Mouse (Mus musculus) forebrain, postnatal 0 days (tissue): ENCODE results near the gene Tenm3. TPM values are rescaled to one million over a fixed set of nuclear protein-coding genes. Genes with fewer than 3 reads are reported as not detected.

Experiments used
- ATAC-seq: fragments of 200-750 bp; cut with Nextera tagmentation; 2 replicates; pipeline ENCODE4 v1.8.0; 2017; ENCODE audit warnings: mild to moderate bottlenecking, moderate library complexity
- DNase-seq: peaks from one replicate; pipeline ENCODE4 v3.0.0-alpha.2; 2015
- H3K27ac ChIP-seq: fragments of 300-500 bp; sonication (generic); 2 replicates; pipeline ENCODE4 v1.5.1; 2014; ENCODE audit warnings: low read depth, mild to moderate bottlenecking, antibody characterized with exemption, low read length, moderate library complexity, mixed read lengths
- H3K27me3 ChIP-seq: fragments of 300-500 bp; sonication (generic); 2 replicates; pipeline ENCODE4 v1.6.1; 2014; ENCODE audit warnings: mild to moderate bottlenecking, low read length, mixed read lengths; ENCODE audit not compliant: insufficient read depth
- H3K36me3 ChIP-seq: fragments of 300-500 bp; sonication (generic); 2 replicates; pipeline ENCODE4 v1.6.1; 2014; ENCODE audit warnings: mild to moderate bottlenecking, moderate library complexity; ENCODE audit not compliant: insufficient read depth
- H3K4me1 ChIP-seq: fragments of 300-500 bp; sonication (generic); 2 replicates; pipeline ENCODE4 v1.6.1; 2014; ENCODE audit warnings: antibody characterized with exemption; ENCODE audit not compliant: insufficient read depth
- H3K4me2 ChIP-seq: fragments of 300-500 bp; sonication (generic); 2 replicates; pipeline ENCODE4 v1.6.1; 2014; ENCODE audit warnings: low read depth, mild to moderate bottlenecking, moderate library complexity
- H3K4me3 ChIP-seq: fragments of 300-500 bp; sonication (generic); 2 replicates; pipeline ENCODE4 v1.5.1; 2014; ENCODE audit warnings: low read depth, low read length, mixed read lengths
- H3K9ac ChIP-seq: fragments of 300-500 bp; sonication (generic); 2 replicates; pipeline ENCODE4 v1.6.1; 2014; ENCODE audit warnings: mild to moderate bottlenecking
- H3K9me3 ChIP-seq: fragments of 300-500 bp; sonication (generic); 2 replicates; pipeline ENCODE4 v1.6.1; 2016; ENCODE audit warnings: low read length
- CTCF ChIP-seq: sonication (generic); IDR thresholded peaks from 2 replicates; pipeline ENCODE4 v1.5.1; 2016; ENCODE audit warnings: antibody characterized with exemption, control low read depth, low read depth
- WGBS: fragments of 180-500 bp; shearing (Covaris S2); extraction: QIAGEN DNeasy Blood & Tissue Kit; methylation state at CpG from one replicate; pipeline ENCODE4 v1.1.7; 2014; 5-methylcytosine and 5-hydroxymethylcytosine counted together
- polyA plus RNA-seq: library from polyadenylated mRNA; unstranded; fragments of >200 nt; fragmentation: Nextera tagmentation; extraction: Ambion mirVana; gene quantifications from 2 replicates; pipeline ENCODE4 v1.2.1, GENCODE M21; 2015
- total RNA-seq: library from RNA; depleted of rRNA; stranded (reverse); fragments of >200 nt; gene quantifications from 2 replicates; pipeline ENCODE4 v1.2.3, GENCODE M21; 2014

Gene Tenm3
- total and polyA plus RNA-seq, 2 experiments from 2014 or later: 21.6 to 111 TPM

GRCm38 (mm10) chr8:48751965-48752364, 91.8 kb downstream of the Tenm3 start:
- WGBS: 64% methylated on average over 5 of the region's 5 CpGs
- H3K27me3 ChIP-seq: no peaks in the 10 kb centered on the region
- DNase-seq (no peak), ATAC-seq (no peak)
- H3K9me3 ChIP-seq: no peaks in the 10 kb centered on the region
- H3K4me3 ChIP-seq: no peak overlapping the region
- H3K27ac ChIP-seq: no peak overlapping the region
- no peaks in the 10 kb centered on the region for H3K4me1 ChIP-seq
- TF ChIP-seq CTCF: no peak
- no peak overlapping the region for H3K9ac ChIP-seq
- no peaks in the 10 kb centered on the region for H3K36me3 ChIP-seq
- H3K4me2 ChIP-seq: no peak overlapping the region

- DNase-seq (no peak), ATAC-seq (no peak)
- 78% methylated on average over 13 of the region's 13 CpGs for WGBS
- H3K4me2 ChIP-seq: no peak overlapping the region
- no peaks in the 10 kb centered on the region for H3K9me3 ChIP-seq
- TF ChIP-seq CTCF: no peak
- H3K27me3 ChIP-seq: no peaks in the 10 kb centered on the region
- no peak overlapping the region for H3K9ac ChIP-seq
- H3K36me3 ChIP-seq: no peaks in the 10 kb centered on the region
- H3K4me1 ChIP-seq: no peaks in the 10 kb centered on the region
- H3K27ac ChIP-seq: no peak overlapping the region
- H3K4me3 ChIP-seq: no peak overlapping the region
Observed at GRCm38 (mm10) chr8:48748503-48749059, 95.2 kb downstream of the Tenm3 start.

- Histone ChIP-seq H3K27ac (no peak overlapping the region), H3K4me3 (no peak overlapping the region), H3K36me3 (no peaks in the 10 kb centered on the region), H3K4me1 (peaks cover 4% of the 10 kb centered on the region), H3K27me3 (no peaks in the 10 kb centered on the region), H3K9ac (no peak overlapping the region), H3K9me3 (no peaks in the 10 kb centered on the region), H3K4me2 (no peak overlapping the region)
- no peak for ATAC-seq
- 88% methylated on average over 4 of the region's 4 CpGs for WGBS
- no peak for DNase-seq
- TF ChIP-seq CTCF: no peak
Observed at GRCm38 (mm10) chr8:48743912-48744311, 99.8 kb downstream of the Tenm3 start.

GRCm38 (mm10) chr8:48742741-48743140, 101.0 kb downstream of the Tenm3 start:
- 96% methylated on average over 6 of the region's 6 CpGs for WGBS

GRCm38 (mm10) chr8:48740951-48741350, 102.8 kb downstream of the Tenm3 start:
- Histone ChIP-seq H3K4me3 (no peak overlapping the region), H3K4me2 (peak overlapping the region; percentile 55), H3K36me3 (no peaks in the 10 kb centered on the region), H3K9ac (no peak overlapping the region), H3K27me3 (no peaks in the 10 kb centered on the region), H3K9me3 (no peaks in the 10 kb centered on the region), H3K27ac (no peak overlapping the region), H3K4me1 (peaks cover 4% of the 10 kb centered on the region)
- ATAC-seq: peak; percentile 33
- 26% methylated on average over 11 of the region's 11 CpGs for WGBS
- peak; percentile 62 for DNase-seq
- TF ChIP-seq CTCF: no peak

More at GRCm38 (mm10) chr8:48742741-48743140, 101.0 kb downstream of the Tenm3 start:
- Histone ChIP-seq H3K9me3 (no peaks in the 10 kb centered on the region), H3K27me3 (no peaks in the 10 kb centered on the region), H3K9ac (no peak overlapping the region), H3K4me2 (no peak overlapping the region), H3K4me1 (peaks cover 4% of the 10 kb centered on the region), H3K4me3 (no peak overlapping the region), H3K27ac (no peak overlapping the region), H3K36me3 (no peaks in the 10 kb centered on the region)
- ATAC-seq (no peak), DNase-seq (no peak)
- no peak for TF ChIP-seq CTCF

- peaks cover 4% of the 10 kb centered on the region for H3K4me1 ChIP-seq
- H3K36me3 ChIP-seq: no peaks in the 10 kb centered on the region
- H3K4me2 ChIP-seq: peak overlapping the region; percentile 55
- no peaks in the 10 kb centered on the region for H3K27me3 ChIP-seq
- WGBS: 24% methylated on average over 23 of the region's 23 CpGs
- H3K9ac ChIP-seq: 0 out of 2 replicates have a peak overlapping the region, but pooled peaks have one; percentile 23
- peak; percentile 74 for DNase-seq
- peak overlapping the region; percentile 31 for H3K4me3 ChIP-seq
- no peak overlapping the region for H3K27ac ChIP-seq
- no peaks in the 10 kb centered on the region for H3K9me3 ChIP-seq
- no peak for TF ChIP-seq CTCF
- peak; percentile 79 for ATAC-seq
Observed at GRCm38 (mm10) chr8:48740147-48740881, 103.4 kb downstream of the Tenm3 start.

- DNase-seq: no peak
- no peak overlapping the region for H3K4me3 ChIP-seq
- WGBS: 83% methylated on average over 10 of the region's 10 CpGs
- no peak for ATAC-seq
- H3K36me3 ChIP-seq: no peaks in the 10 kb centered on the region
- H3K9ac ChIP-seq: no peak overlapping the region
- H3K4me2 ChIP-seq: no peak overlapping the region
- H3K27me3 ChIP-seq: no peaks in the 10 kb centered on the region
- no peaks in the 10 kb centered on the region for H3K4me1 ChIP-seq
- H3K9me3 ChIP-seq: no peaks in the 10 kb centered on the region
- no peak for TF ChIP-seq CTCF
- no peak overlapping the region for H3K27ac ChIP-seq
Observed at GRCm38 (mm10) chr8:48733731-48734130, 110.0 kb downstream of the Tenm3 start.
